15 mouse cellular contexts compared by ENCODE assay signal in genomic region chr9:86560543-86560942, GRCm38 (mm10). TPM values are rescaled to one million over a fixed set of nuclear protein-coding genes. Genes with fewer than 3 reads are reported as not detected.
DNase-seq lines count a peak whose midpoint lies in the region; ATAC-seq and TF ChIP-seq lines count a peak whose summit lies in the region.
"Had no signal": no experiment of that assay in that cellular context is flagged by ENCODE, and none has a peak within 500 bp of the region (broad histone marks: within the 10 kb centered on the region; RNA-seq: fewer than 3 reads in every experiment).

No protein-coding gene starts in this region.

- H3K9ac ChIP-seq in limb, embryonic 14.5 days (ENCODE audit: low read depth, low read length, severe bottlenecking), result no peak overlapping the region
- H3K9ac ChIP-seq: forebrain, postnatal 0 days; heart, embryonic 13.5 days; liver, embryonic 13.5 days had no signal

- peaks cover 89% of the 10 kb centered on the region for H3K36me3 ChIP-seq in limb, embryonic 14.5 days (ENCODE audit: control insufficient read depth, insufficient read depth, low read length)
- H3K36me3 ChIP-seq in limb, embryonic 10.5 days, result peaks cover 91% of the 10 kb centered on the region

- no peak overlapping the region for H3K27ac ChIP-seq in limb, embryonic 14.5 days (replicated peaks; ENCODE audit: low read depth, low read length)
- H3K27ac ChIP-seq in limb, embryonic 10.5 days, result no peak overlapping the region
- H3K27ac ChIP-seq: heart, embryonic 13.5 days; liver, embryonic 13.5 days had no signal

- no peaks in the 10 kb centered on the region for H3K4me1 ChIP-seq in limb, embryonic 14.5 days (ENCODE audit: control insufficient read depth, insufficient read depth, low read length)
- H3K4me1 ChIP-seq in limb, embryonic 10.5 days, result no peaks in the 10 kb centered on the region
- 0 out of 2 replicates have a peak, but pooled peaks cover 2% of the 10 kb centered on the region for H3K4me1 ChIP-seq in lung, adult 2 months (ENCODE audit: control insufficient read depth, insufficient read depth, low read length)
- H3K4me1 ChIP-seq: heart, embryonic 13.5 days; liver, embryonic 13.5 days had no signal

- 81% methylated on average over 3 of the region's 3 CpGs for WGBS in limb, embryonic 14.5 days
- 95% methylated on average over 3 of the region's 3 CpGs for WGBS in limb, embryonic 10.5 days
- WGBS in lung, adult 2 months, result 56% methylated on average over 3 of the region's 3 CpGs

- no peak overlapping the region for H3K4me3 ChIP-seq in limb, embryonic 14.5 days (replicated peaks; ENCODE audit: low read length)
- H3K4me3 ChIP-seq in limb, embryonic 10.5 days, result no peak overlapping the region
- H3K4me3 ChIP-seq in lung, adult 2 months (replicated peaks; ENCODE audit: extremely low read depth, low read depth, low read length), result no peak overlapping the region
- H3K4me3 ChIP-seq: heart, embryonic 13.5 days; liver, embryonic 13.5 days; myocyte had no signal

- H3K9me3 ChIP-seq in limb, embryonic 14.5 days (ENCODE audit: control insufficient read depth, low read length), result no peaks in the 10 kb centered on the region
- no peaks in the 10 kb centered on the region for H3K9me3 ChIP-seq in limb, embryonic 10.5 days (replicated peaks)
- H3K9me3 ChIP-seq: heart, embryonic 13.5 days; liver, embryonic 13.5 days had no signal

- H3K4me2 ChIP-seq in limb, embryonic 14.5 days (replicated peaks; ENCODE audit: low read depth, low read length, severe bottlenecking), result no peak overlapping the region
- H3K4me2 ChIP-seq: heart, embryonic 13.5 days; liver, embryonic 13.5 days had no signal

- peak; percentile 4 for DNase-seq in limb, embryonic 14.5 days (ENCODE audit: low spot score)
- no peak for DNase-seq in limb, embryonic 10.5 days (ENCODE audit: low spot score)
- peak; percentile 34 to 46 for DNase-seq in kidney, adult 8-10 months
- DNase-seq in lung, adult 2 months, result peak; percentile 21
- DNase-seq in right cerebral cortex, postnatal 4 days, result no peak
- no peak for DNase-seq in cerebellum, adult 9-11 months
- DNase-seq in layer of hippocampus, postnatal 36 days, result no peak
- DNase-seq: B cell, adult 2 months; cerebellum, adult 8-10 months; forebrain, postnatal 0 days; gastrocnemius, postnatal 14 days; liver, embryonic 13.5 days had no signal

- ATAC-seq in limb, embryonic 14.5 days (ENCODE audit: low FRiP score, low read depth), result no peak
- ATAC-seq in granulocyte monocyte progenitor cell, adult 5-6 weeks (replicated peaks; ENCODE audit: poor library complexity, severe bottlenecking), result no peak
- ATAC-seq: forebrain, postnatal 0 days had no signal

- no peak for TF ChIP-seq CTCF in lung, adult 2 months (IDR thresholded peaks at IDR 0.05; ENCODE audit: insufficient read depth, low read length)

- H3K27me3 ChIP-seq in limb, embryonic 14.5 days (ENCODE audit: control insufficient read depth, insufficient read depth, low read length), result no peaks in the 10 kb centered on the region
- H3K27me3 ChIP-seq in limb, embryonic 10.5 days (ENCODE audit: low read depth, poor library complexity, severe bottlenecking), result no peaks in the 10 kb centered on the region
- H3K27me3 ChIP-seq: heart, embryonic 13.5 days; liver, embryonic 13.5 days had no signal

- TF ChIP-seq POLR2A in limb, embryonic 14.5 days (IDR thresholded peaks at IDR 0.05; ENCODE audit: borderline replicate concordance, extremely low read depth, insufficient read depth, insufficient read length), result no peak
- TF ChIP-seq POLR2A in lung, adult 2 months (IDR thresholded peaks at IDR 0.05; ENCODE audit: borderline replicate concordance, extremely low read depth, low read depth, low read length), result no peak

RNA-seq across cellular contexts. Expression of gene Pgm3, which starts 11.1 kb away (rescaled TPM):
- 19.6 and 23.1 TPM in 2 replicates for polyA plus RNA-seq in limb, embryonic 14.5 days (2012; rRNA removed)
- 33.6 and 37.9 TPM in 2 replicates for polyA plus RNA-seq in limb, embryonic 14.5 days (2014; fragmentation: Nextera tagmentation; extraction: Ambion mirVana)
- polyA plus RNA-seq in limb, embryonic 10.5 days (2016; fragmentation: Nextera tagmentation; extraction: Ambion mirVana), result 34.2 and 37.2 TPM in 2 replicates
- 4.4 and 7.7 TPM in 2 replicates for polyA plus RNA-seq in lung, adult 2 months (2012; rRNA removed)
- 21.7 and 34.2 TPM in 2 replicates for total RNA-seq in granulocyte monocyte progenitor cell, adult 5-6 weeks (2014; fragmentation: Nextera tagmentation)
- total RNA-seq in granulocyte monocyte progenitor cell, adult 5-6 weeks (2017), result 31.7 and 32.0 TPM in 2 replicates
- 10 to 100 TPM; 16.6 to 16.9 TPM for total RNA-seq in layer of hippocampus, postnatal 36 days (2021)

RNA-seq across cellular contexts. Expression of gene Rwdd2a, which starts 11.2 kb away (rescaled TPM):
- polyA plus RNA-seq in limb, embryonic 14.5 days (2012; rRNA removed), result 1.7 and 2.2 TPM in 2 replicates
- polyA plus RNA-seq in limb, embryonic 14.5 days (2014; fragmentation: Nextera tagmentation; extraction: Ambion mirVana), result 3.5 and 4.5 TPM in 2 replicates
- polyA plus RNA-seq in limb, embryonic 10.5 days (2016; fragmentation: Nextera tagmentation; extraction: Ambion mirVana), result 1.6 and 2.6 TPM in 2 replicates
- 1.0 and 2.2 TPM in 2 replicates for polyA plus RNA-seq in lung, adult 2 months (2012; rRNA removed)
- total RNA-seq in granulocyte monocyte progenitor cell, adult 5-6 weeks (2014; fragmentation: Nextera tagmentation), result 5.4 and 6.9 TPM in 2 replicates
- total RNA-seq in granulocyte monocyte progenitor cell, adult 5-6 weeks (2017), result 4.5 and 5.4 TPM in 2 replicates
- total RNA-seq in layer of hippocampus, postnatal 36 days (2021), result 10 to 100 TPM; 24.8 to 27.6 TPM

Comparison
In these comparisons a context has a peak if more than half of its experiments do, and no peak if none do; other contexts are left out.
1. DNase-seq: peak in limb, embryonic 14.5 days (single experiment), kidney, adult 8-10 months (2 of 2) and lung, adult 2 months (single experiment); none in limb, embryonic 10.5 days (single experiment), right cerebral cortex, postnatal 4 days (single experiment), cerebellum, adult 9-11 months (single experiment) and layer of hippocampus, postnatal 36 days (0 of 2).